Mouse (Mus musculus) heart, postnatal 25 days (tissue): Measurements from ENCODE around the gene Tmem219. TPM values are rescaled to one million over a fixed set of nuclear protein-coding genes. Genes with fewer than 3 reads are reported as not detected.
A peak's percentile ranks its signal among the peaks of the same experiment; 100 is the strongest.

Source experiments
- DNase-seq: peaks from one replicate; pipeline ENCODE4 v3.0.0; 2022; ENCODE audit warnings: low spot score
- intact Hi-C: fragments of 180-260 bp; cut with DNase I; formaldehyde crosslinking; loops from one replicate; pipeline ENCODE4 v1.15.1; 2025
- total RNA-seq, 2 experiments: library from RNA; stranded (reverse); gene quantifications; 2 replicates each; pipeline ENCODE4 v1.2.3; 2021

The Tmem219 gene
- total RNA-seq, 2 experiments from 2014 or later, result 7.6 to 11.5 TPM

GRCm38 (mm10) chr7:126869780-126870519 is 52.8 kb downstream of the Tmem219 start:
- intact Hi-C loops, result no loop called here
- no peak for DNase-seq

- DNase-seq, result no peak
- intact Hi-C loops, result no loop called here
Measured at GRCm38 (mm10) chr7:126868003-126868402, 54.7 kb downstream of the Tmem219 start.

- no peak for DNase-seq
- intact Hi-C loops, result no loop called here
Measured at GRCm38 (mm10) chr7:126867534-126867933, 55.2 kb downstream of the Tmem219 start.

- no peak for DNase-seq
- intact Hi-C loops, result loop anchor here (1.0 to 5.0 kb wide), 2 partner anchors 17 to 34 kb away; no protein-coding TSS in a partner anchor
Measured at GRCm38 (mm10) chr7:126863791-126864190, 58.9 kb downstream of the Tmem219 start.

- DNase-seq, result peak; percentile 87
- intact Hi-C loops, result loop anchor here (5.0 kb wide), 1 partner anchor 35 kb away; no protein-coding TSS in a partner anchor
Measured at GRCm38 (mm10) chr7:126862147-126862784, 60.5 kb downstream of the Tmem219 start, which contains the start of gene Ino80e. Gene Ino80e (minus strand): TSS chr7:126862377.

- DNase-seq, result peak; percentile 91
- intact Hi-C loops, result loop anchor here (5.0 kb wide), 1 partner anchor 36 kb away; no protein-coding TSS in a partner anchor
Measured at GRCm38 (mm10) chr7:126861429-126862130, 61.1 kb downstream of the Tmem219 start, which contains the start of gene Hirip3. Gene Hirip3 (plus strand): TSS chr7:126861972.

GRCm38 (mm10) chr7:126860987-126861386 is 61.7 kb downstream of the Tmem219 start:
- DNase-seq, result no peak
- intact Hi-C loops, result loop anchor here (5.0 kb wide), 1 partner anchor 36 kb away; no protein-coding TSS in a partner anchor

GRCm38 (mm10) chr7:126856741-126857420 is 65.8 kb downstream of the Tmem219 start:
- DNase-seq, result no peak
- intact Hi-C loops, result no loop called here

- DNase-seq, result no peak
- intact Hi-C loops, result no loop called here
Measured at GRCm38 (mm10) chr7:126855641-126856040, 67.1 kb downstream of the Tmem219 start.

GRCm38 (mm10) chr7:126853454-126853853 is 69.3 kb downstream of the Tmem219 start:
- DNase-seq, result no peak
- intact Hi-C loops, result no loop called here

- no peak for DNase-seq
- intact Hi-C loops, result no loop called here
Measured at GRCm38 (mm10) chr7:126851192-126851591, 71.5 kb downstream of the Tmem219 start.

- DNase-seq, result no peak
- intact Hi-C loops, result no loop called here
Measured at GRCm38 (mm10) chr7:126850161-126850560, 72.6 kb downstream of the Tmem219 start.

- DNase-seq, result no peak
- intact Hi-C loops, result no loop called here
Measured at GRCm38 (mm10) chr7:126848794-126849193, 73.9 kb downstream of the Tmem219 start.

GRCm38 (mm10) chr7:126847421-126848398 is 75.0 kb downstream of the Tmem219 start:
- intact Hi-C loops, result no loop called here
- no peak for DNase-seq

- intact Hi-C loops, result no loop called here
- DNase-seq, result no peak
Measured at GRCm38 (mm10) chr7:126847116-126847420, 75.6 kb downstream of the Tmem219 start, which contains the start of gene Doc2a. Gene Doc2a (plus strand): TSS chr7:126847416.

- intact Hi-C loops, result no loop called here
- no peak for DNase-seq
Measured at GRCm38 (mm10) chr7:126845516-126845915, 77.2 kb downstream of the Tmem219 start.

GRCm38 (mm10) chr7:126843276-126843675 is 79.4 kb downstream of the Tmem219 start:
- DNase-seq, result no peak
- intact Hi-C loops, result no loop called here
